Mouse (Mus musculus): ENCODE measurements around the gene Plscr5. TPM values are rescaled to one million over a fixed set of nuclear protein-coding genes. Genes with fewer than 3 reads are reported as not detected.

Gene Plscr5
- not detected for polyA plus RNA-seq (2014; fragmentation: Illumina TruSeq; extraction: RNeasy Lipid Tissue Mini Kit (QIAGEN cat#74804); ENCODE audit: low read depth, low replicate concordance)

DNA sequence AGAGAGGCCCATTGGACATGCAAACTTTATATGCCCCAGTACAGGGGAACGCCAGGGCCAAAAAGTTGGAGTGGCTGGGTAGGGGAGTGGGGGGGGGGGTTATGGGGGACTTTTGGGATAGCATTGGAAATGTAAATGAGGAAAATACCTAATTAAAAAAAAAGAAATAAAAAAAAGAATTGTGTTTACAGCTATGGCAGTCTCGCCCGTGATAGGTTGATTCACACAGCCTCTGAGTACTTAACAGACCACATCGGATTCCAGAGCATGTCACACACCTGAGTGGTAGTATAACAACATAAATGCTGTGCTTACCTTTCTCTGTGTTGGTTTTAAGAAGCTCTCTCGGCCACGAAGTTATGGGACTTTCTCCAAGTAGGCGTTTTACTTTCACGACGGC is at the start of gene Plscr5:
Gene Plscr5, plus strand, starts transcription at position 301 of the 400 bp plus-strand sequence.

DNA sequence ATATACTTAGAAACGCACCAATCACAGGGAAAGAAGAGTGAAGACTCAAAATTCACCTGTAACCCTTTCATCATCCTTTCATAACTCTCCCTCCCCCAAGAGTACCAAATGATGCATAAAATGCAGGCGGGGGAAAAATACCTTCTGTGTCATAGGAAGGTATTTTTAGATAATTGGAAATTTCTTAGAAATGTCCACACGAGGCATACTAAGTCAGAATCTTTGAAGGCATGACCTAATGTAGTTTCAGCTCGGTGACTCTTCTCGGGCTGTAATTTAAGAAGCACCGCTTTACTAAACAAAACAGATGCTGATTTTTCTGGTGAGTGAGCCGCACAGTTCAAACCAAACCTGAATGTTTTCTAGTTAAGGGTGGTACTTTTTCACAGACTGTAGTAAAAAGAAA is 56.7 kb downstream of the Plscr5 start, which contains the start of gene Plscr1:
Gene Plscr1, plus strand, starts transcription at position 304 of the 406 bp plus-strand sequence.

Other genes with a start within 250 kb of the Plscr5 start
- 20.9 TPM for gene Plscr1, start 56.8 kb downstream of the Plscr5 start, polyA plus RNA-seq (2014; fragmentation: Illumina TruSeq; extraction: RNeasy Lipid Tissue Mini Kit (QIAGEN cat#74804); ENCODE audit: low read depth, low replicate concordance)
- 77.8 TPM for gene Plscr2, start 82.7 kb downstream of the Plscr5 start, polyA plus RNA-seq (2014; fragmentation: Illumina TruSeq; extraction: RNeasy Lipid Tissue Mini Kit (QIAGEN cat#74804); ENCODE audit: low read depth, low replicate concordance)
- gene 1700057G04Rik, start 116.4 kb downstream of the Plscr5 start, polyA plus RNA-seq (2014; fragmentation: Illumina TruSeq; extraction: RNeasy Lipid Tissue Mini Kit (QIAGEN cat#74804); ENCODE audit: low read depth, low replicate concordance): not detected

Measured in liver, adult 10 weeks (tissue).